11 mouse cellular contexts compared by ENCODE assay signal in genomic region chr5:122763271-122764031, GRCm38 (mm10). TPM values are rescaled to one million over a fixed set of nuclear protein-coding genes. Genes with fewer than 3 reads are reported as not detected.
DNase-seq lines count a peak whose midpoint lies in the region; ATAC-seq and TF ChIP-seq lines count a peak whose summit lies in the region.
"Had no signal": no experiment of that assay in that cellular context is flagged by ENCODE, and none has a peak within 500 bp of the region (broad histone marks: within the 10 kb centered on the region; RNA-seq: fewer than 3 reads in every experiment).

No protein-coding gene starts in this region.

- H3K9me3 ChIP-seq in heart, embryonic 15.5 days (replicated peaks), result no peaks in the 10 kb centered on the region
- no peaks in the 10 kb centered on the region for H3K9me3 ChIP-seq in heart, postnatal 0 days (replicated peaks; ENCODE audit: control insufficient read depth, low read length)
- no peaks in the 10 kb centered on the region for H3K9me3 ChIP-seq in stomach, embryonic 16.5 days (replicated peaks; ENCODE audit: control insufficient read depth, low read length)
- H3K9me3 ChIP-seq: forebrain, embryonic 15.5 days; G1E; midbrain, embryonic 10.5 days had no signal

- no peaks in the 10 kb centered on the region for H3K36me3 ChIP-seq in heart, embryonic 15.5 days
- 0 out of 2 replicates have a peak, but pooled peaks cover 7% of the 10 kb centered on the region for H3K36me3 ChIP-seq in heart, postnatal 0 days (replicated peaks; ENCODE audit: control insufficient read depth, insufficient read depth, low read length)
- no peaks in the 10 kb centered on the region for H3K36me3 ChIP-seq in stomach, embryonic 16.5 days (ENCODE audit: control insufficient read depth, insufficient read depth, low read length)

- peak overlapping the region; percentile 42 for H3K4me2 ChIP-seq in heart, embryonic 15.5 days
- 0 out of 2 replicates have a peak overlapping the region, but pooled peaks have one; percentile 3 for H3K4me2 ChIP-seq in heart, postnatal 0 days (ENCODE audit: low read depth, low read length)
- H3K4me2 ChIP-seq in stomach, embryonic 16.5 days (ENCODE audit: low read depth, low read length), result no peak overlapping the region
- H3K4me2 ChIP-seq: forebrain, embryonic 15.5 days had no signal

- H3K27ac ChIP-seq in heart, embryonic 15.5 days, result peak overlapping the region; percentile 56
- 0 out of 2 replicates have a peak overlapping the region, but pooled peaks have one; percentile 10 for H3K27ac ChIP-seq in heart, postnatal 0 days (ENCODE audit: low read depth)
- H3K27ac ChIP-seq in stomach, embryonic 16.5 days (ENCODE audit: low read length), result no peak overlapping the region
- H3K27ac ChIP-seq: forebrain, embryonic 15.5 days; midbrain, embryonic 10.5 days had no signal

- no peaks in the 10 kb centered on the region for H3K27me3 ChIP-seq in heart, embryonic 15.5 days
- no peaks in the 10 kb centered on the region for H3K27me3 ChIP-seq in heart, postnatal 0 days (ENCODE audit: control insufficient read depth, insufficient read depth, low read length)
- H3K27me3 ChIP-seq in stomach, embryonic 16.5 days (ENCODE audit: control insufficient read depth, insufficient read depth, low read length), result no peaks in the 10 kb centered on the region
- H3K27me3 ChIP-seq: forebrain, embryonic 15.5 days had no signal

- TF ChIP-seq EP300 in heart, postnatal 0 days (IDR thresholded peaks at IDR 0.05; ENCODE audit: low read depth), result no peak

- peaks cover 22% of the 10 kb centered on the region for H3K4me1 ChIP-seq in heart, embryonic 15.5 days (replicated peaks)
- peaks cover 6% of the 10 kb centered on the region for H3K4me1 ChIP-seq in heart, postnatal 0 days (ENCODE audit: control insufficient read depth, insufficient read depth)
- H3K4me1 ChIP-seq in stomach, embryonic 16.5 days (ENCODE audit: control insufficient read depth, insufficient read depth, low read length), result peaks cover 6% of the 10 kb centered on the region; the same call in 1 of the 2 replicates
- H3K4me1 ChIP-seq: forebrain, embryonic 15.5 days; midbrain, embryonic 10.5 days had no signal

- no peak for TF ChIP-seq CTCF in heart, postnatal 0 days (IDR thresholded peaks at IDR 0.05; ENCODE audit: low read depth)

- ATAC-seq in heart, embryonic 15.5 days (replicated peaks; ENCODE audit: insufficient number of reproducible peaks, insufficient read depth, low FRiP score, low read depth), result peak; percentile 14; the same call in 1 of the 2 replicates
- no peak for ATAC-seq in heart, postnatal 0 days (ENCODE audit: insufficient read depth, low read depth)
- no peak for ATAC-seq in stomach, embryonic 16.5 days (ENCODE audit: insufficient read depth, low FRiP score)
- ATAC-seq: forebrain, embryonic 15.5 days had no signal

- no peak for DNase-seq in heart, adult 18-20 months
- peak; percentile 37 to 47 for DNase-seq in urinary bladder, adult 18-20 months (ENCODE audit: low spot score in 2 of 2)
- DNase-seq in urinary bladder, postnatal 10 days (ENCODE audit: low spot score), result no peak
- no peak for DNase-seq in heart, postnatal 0 days (ENCODE audit: low spot score)
- DNase-seq in adrenal gland, adult (ENCODE audit: inconsistent age in 2 of 2, low spot score in 1 of 2), result no peak
- no peak for DNase-seq in spleen, postnatal 36 days (ENCODE audit: low spot score in 2 of 2)

- WGBS in heart, embryonic 15.5 days, result 53% methylated on average over 29 of the region's 29 CpGs
- 53% methylated on average over 29 of the region's 29 CpGs for WGBS in heart, postnatal 0 days
- 60% methylated on average over 29 of the region's 29 CpGs for WGBS in stomach, embryonic 16.5 days

- no peak overlapping the region for H3K4me3 ChIP-seq in heart, embryonic 15.5 days
- H3K4me3 ChIP-seq in heart, postnatal 0 days (ENCODE audit: low read depth, low read length), result no peak overlapping the region
- H3K4me3 ChIP-seq in stomach, embryonic 16.5 days (replicated peaks; ENCODE audit: low read length), result no peak overlapping the region
- H3K4me3 ChIP-seq: forebrain, embryonic 15.5 days had no signal

- H3K9ac ChIP-seq in heart, embryonic 15.5 days, result no peak overlapping the region
- H3K9ac ChIP-seq in heart, postnatal 0 days (replicated peaks; ENCODE audit: low read depth, low read length), result no peak overlapping the region
- peak overlapping the region; percentile 36; the same call in 1 of the 2 replicates for H3K9ac ChIP-seq in stomach, embryonic 16.5 days (ENCODE audit: low read length)
- H3K9ac ChIP-seq: forebrain, embryonic 15.5 days had no signal

RNA-seq across cellular contexts. Expression of gene Camkk2, which starts 15.8 kb away (rescaled TPM):
- polyA plus RNA-seq in heart, embryonic 15.5 days (2015; fragmentation: Nextera tagmentation; extraction: Ambion mirVana), result 11.8 and 17.6 TPM in 2 replicates
- 10 to 100 TPM in 1 of 2 experiments, 1 to 10 TPM in 1; 8.6 to 12.1 TPM for total RNA-seq in heart, adult 18-20 months (2021)
- total RNA-seq in heart, postnatal 0 days (2014; rRNA removed; ENCODE audit: low replicate concordance), result 9.3 and 24.0 TPM in 2 replicates
- 11.7 and 13.0 TPM in 2 replicates for polyA plus RNA-seq in heart, postnatal 0 days (2015; fragmentation: Nextera tagmentation; extraction: Ambion mirVana)
- 18.4 and 19.3 TPM in 2 replicates for polyA plus RNA-seq in stomach, embryonic 16.5 days (2015; fragmentation: Nextera tagmentation; extraction: Ambion mirVana)

RNA-seq across cellular contexts. Expression of gene P2rx4, which starts 56.1 kb away (rescaled TPM):
- 19.2 and 21.0 TPM in 2 replicates for polyA plus RNA-seq in heart, embryonic 15.5 days (2015; fragmentation: Nextera tagmentation; extraction: Ambion mirVana)
- 10 to 100 TPM; 21.4 to 21.5 TPM for total RNA-seq in heart, adult 18-20 months (2021)
- total RNA-seq in heart, postnatal 0 days (2014; rRNA removed; ENCODE audit: low replicate concordance), result 10.0 and 54.2 TPM in 2 replicates
- polyA plus RNA-seq in heart, postnatal 0 days (2015; fragmentation: Nextera tagmentation; extraction: Ambion mirVana), result 21.6 and 22.3 TPM in 2 replicates
- 33.3 and 33.4 TPM in 2 replicates for polyA plus RNA-seq in stomach, embryonic 16.5 days (2015; fragmentation: Nextera tagmentation; extraction: Ambion mirVana)

RNA-seq across cellular contexts. Expression of gene Anapc5, which starts 57.7 kb away (rescaled TPM):
- 286 and 337 TPM in 2 replicates for polyA plus RNA-seq in heart, embryonic 15.5 days (2015; fragmentation: Nextera tagmentation; extraction: Ambion mirVana)
- total RNA-seq in heart, adult 18-20 months (2021), result 100 to 1,000 TPM; 156 to 162 TPM
- 380 and 418 TPM in 2 replicates for total RNA-seq in heart, postnatal 0 days (2014; rRNA removed; ENCODE audit: low replicate concordance)
- 195 and 213 TPM in 2 replicates for polyA plus RNA-seq in heart, postnatal 0 days (2015; fragmentation: Nextera tagmentation; extraction: Ambion mirVana)
- polyA plus RNA-seq in stomach, embryonic 16.5 days (2015; fragmentation: Nextera tagmentation; extraction: Ambion mirVana), result 380 and 385 TPM in 2 replicates

Comparison
In these comparisons a context has a peak if more than half of its experiments do, and no peak if none do; other contexts are left out.
1. DNase-seq: peak in urinary bladder, adult 18-20 months (2 of 2); none in heart, adult 18-20 months (0 of 2), urinary bladder, postnatal 10 days (single experiment), heart, postnatal 0 days (single experiment), adrenal gland, adult (0 of 2) and spleen, postnatal 36 days (0 of 2).